Mouse (Mus musculus) kidney, adult 8-10 months (tissue): ENCODE results near the gene Galnt12.

ENCODE experiments used
- DNase-seq, 2 experiments: peaks; one replicate each; pipeline ENCODE4 v3.0.0; 2022

Gene Galnt12

GRCm38 (mm10) chr4:47103561-47103960 lies 11.9 kb downstream of the Galnt12 start:
- no peak for DNase-seq

DNA sequence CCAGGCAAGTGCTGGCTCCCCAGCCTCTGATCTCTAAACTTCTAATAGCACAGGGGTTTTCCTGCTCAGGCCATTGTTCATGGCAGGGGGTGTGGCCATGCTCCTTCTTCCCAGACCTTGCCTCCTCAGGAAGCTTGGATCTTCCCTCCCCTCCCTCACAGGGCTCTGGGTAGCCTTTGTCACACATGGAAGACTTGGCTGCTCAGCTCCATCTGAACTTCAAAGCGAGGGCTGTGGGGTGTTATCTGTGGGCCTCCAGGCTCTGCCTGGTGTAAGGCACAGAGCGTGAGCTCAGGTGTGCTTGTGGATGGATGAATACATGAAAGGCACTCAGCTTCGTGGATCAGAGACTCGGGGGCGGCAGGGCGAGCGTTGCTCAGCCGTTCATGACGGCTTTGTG lies 20.2 kb downstream of the Galnt12 start:
- no peak for DNase-seq

DNA sequence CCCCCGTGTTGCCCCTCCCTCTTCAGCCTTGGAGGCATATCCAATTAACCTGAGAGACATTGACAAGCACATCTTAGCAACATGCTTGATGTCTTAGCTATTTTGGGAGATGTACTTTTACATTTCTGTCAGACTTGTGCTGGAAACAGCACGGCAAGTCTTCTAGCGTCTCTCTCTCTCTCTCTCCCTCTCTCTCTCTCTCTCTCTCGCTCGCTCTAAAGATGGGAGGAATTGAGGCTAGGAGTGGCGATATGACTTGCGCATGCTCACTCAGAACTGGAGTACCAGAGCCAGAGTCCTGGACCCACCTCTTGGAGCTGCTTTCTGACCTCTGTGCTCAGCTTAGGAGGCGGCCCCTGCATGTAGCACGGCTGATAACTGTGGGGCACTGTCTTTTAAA lies 20.9 kb downstream of the Galnt12 start:
- no peak for DNase-seq

GRCm38 (mm10) chr4:47122051-47122706 lies 30.5 kb downstream of the Galnt12 start:
- DNase-seq, result peak in 1 of 2 experiments; percentile 38

DNA sequence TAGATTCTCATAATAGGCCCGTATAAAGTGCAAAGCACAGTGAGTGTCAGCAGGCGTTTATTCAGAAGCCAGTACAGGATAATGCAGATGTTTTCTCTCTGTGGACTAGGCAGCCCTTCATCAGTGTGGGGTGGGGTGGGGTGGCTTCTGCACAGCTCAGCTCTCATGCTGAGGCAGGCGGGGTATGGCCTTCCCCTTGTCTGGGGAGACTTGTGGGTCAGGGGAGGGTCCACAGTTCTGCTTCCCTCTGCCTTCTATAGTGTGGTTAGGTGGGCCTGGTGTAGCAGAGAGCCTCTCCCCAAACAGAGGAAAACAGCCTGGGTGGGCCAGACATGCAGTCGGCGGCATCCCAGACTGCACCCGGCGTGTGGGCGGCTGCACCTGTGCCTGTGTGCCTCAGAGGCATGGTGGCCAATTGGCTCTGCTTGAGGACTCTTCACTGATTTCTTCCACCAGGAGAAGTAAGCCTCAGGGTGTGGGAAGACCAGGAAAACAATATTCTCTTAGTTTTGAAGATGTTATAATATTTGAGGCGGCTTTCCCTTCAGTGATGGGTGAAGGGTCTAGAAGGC lies 32.5 kb downstream of the Galnt12 start:
- DNase-seq, result no peak

DNA sequence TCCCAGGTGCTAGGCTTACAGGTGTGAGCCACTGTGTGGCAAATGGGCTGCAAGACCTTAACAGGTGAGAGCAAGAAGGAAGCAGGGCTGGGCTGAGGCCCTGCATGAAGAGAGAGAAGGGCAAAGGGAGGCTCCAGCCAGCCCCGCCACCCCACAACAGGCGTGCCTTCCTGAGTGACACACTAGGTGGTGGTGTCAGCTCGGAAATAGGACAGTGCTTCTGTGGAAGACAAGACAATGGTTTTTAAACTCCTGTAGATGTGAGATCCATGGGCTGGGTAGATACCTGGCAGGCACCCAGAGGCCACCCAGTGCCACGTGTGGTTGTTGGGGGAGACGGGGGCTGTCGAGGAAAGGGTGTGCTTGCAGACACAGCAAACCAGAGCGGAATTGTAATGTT lies 36.8 kb downstream of the Galnt12 start:
- peak in 1 of 2 experiments; percentile 17 for DNase-seq

DNA sequence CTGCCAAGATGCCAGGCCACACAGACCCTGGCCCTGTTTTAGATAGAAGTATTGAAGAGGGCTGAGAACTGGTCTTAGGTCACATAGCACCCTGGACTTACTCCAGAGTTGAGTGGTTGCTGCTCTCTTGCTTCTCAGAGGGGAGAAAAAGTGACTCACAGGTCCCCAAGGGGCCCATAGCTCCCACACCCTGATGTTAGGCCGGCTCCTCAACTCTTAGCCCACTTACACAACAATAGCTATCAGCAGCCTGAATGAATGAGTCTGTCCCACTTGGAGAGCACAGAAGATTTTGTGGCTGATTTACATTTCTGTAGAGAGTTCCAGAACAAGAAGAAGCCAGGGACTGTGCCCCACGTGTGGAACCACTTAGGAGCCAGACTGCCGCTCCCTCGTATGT lies 37.9 kb downstream of the Galnt12 start:
- DNase-seq, result no peak

DNA sequence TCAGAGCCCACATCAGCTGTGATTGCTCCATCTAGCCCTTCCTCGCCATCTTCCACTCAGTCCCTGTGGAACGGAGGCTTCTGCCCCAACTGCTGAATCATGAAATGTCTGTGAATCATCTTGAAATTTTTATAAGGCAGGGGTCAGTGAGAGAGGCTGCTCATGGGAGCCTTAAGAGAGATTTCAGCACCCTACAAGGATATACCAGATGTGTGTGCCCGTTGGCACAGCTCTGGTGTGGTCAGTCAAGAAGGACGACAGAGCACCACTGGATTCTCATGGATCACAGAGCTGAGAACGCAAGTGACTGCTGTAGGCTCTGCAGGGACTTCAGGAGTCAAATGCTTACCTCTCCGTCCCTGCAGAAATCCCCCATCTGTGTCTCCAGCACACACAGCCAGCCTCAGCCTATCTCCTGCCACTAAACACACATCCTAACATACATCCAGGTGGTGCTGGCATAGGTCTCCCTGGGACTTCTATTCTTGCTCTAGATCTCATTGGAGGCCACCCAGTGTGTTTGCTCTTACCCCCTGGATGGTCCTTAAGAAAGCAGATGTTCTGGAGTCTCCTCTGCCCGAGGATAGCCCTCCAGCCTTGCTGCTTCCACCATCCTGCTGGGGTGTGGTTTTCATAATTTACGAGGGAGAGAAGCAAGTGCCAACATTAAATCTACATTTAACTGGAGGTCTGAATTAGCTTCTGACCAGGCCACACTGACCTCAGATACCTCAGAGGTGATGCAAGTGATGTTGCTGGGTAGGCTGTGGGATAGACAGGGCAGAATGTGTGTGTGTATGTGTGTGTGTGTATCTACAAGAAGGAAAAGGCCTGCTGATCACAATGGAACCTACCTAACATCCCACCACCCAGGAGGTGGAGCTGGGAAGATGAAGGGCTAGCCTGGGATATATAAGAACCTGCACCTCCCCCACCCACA lies 38.7 kb downstream of the Galnt12 start:
- DNase-seq, result no peak

GRCm38 (mm10) chr4:47131931-47132330 lies 40.2 kb downstream of the Galnt12 start:
- no peak for DNase-seq

DNA sequence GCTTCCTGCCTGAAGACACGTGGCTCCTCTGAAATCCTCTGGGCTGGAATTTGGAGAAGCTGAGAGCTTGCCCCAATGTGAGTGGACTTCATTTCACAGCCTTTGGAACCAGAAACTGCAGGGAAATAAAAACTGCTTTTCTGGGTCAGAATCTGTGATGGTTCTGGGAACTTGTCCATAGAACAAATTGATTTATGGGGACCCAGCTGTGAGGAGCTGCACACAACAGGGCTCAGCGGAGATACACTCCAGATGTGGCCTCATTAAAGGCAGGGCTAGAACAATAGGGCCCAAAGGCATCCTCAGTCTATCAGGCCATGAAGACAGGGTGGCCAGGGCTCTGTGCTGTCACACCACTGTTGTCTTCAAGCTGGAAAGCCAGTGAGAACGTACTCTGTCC lies 40.7 kb downstream of the Galnt12 start:
- peak in 1 of 2 experiments; percentile 49 for DNase-seq

GRCm38 (mm10) chr4:47136699-47137101 lies 45.0 kb downstream of the Galnt12 start:
- peak; percentile 58 to 69 for DNase-seq

DNA sequence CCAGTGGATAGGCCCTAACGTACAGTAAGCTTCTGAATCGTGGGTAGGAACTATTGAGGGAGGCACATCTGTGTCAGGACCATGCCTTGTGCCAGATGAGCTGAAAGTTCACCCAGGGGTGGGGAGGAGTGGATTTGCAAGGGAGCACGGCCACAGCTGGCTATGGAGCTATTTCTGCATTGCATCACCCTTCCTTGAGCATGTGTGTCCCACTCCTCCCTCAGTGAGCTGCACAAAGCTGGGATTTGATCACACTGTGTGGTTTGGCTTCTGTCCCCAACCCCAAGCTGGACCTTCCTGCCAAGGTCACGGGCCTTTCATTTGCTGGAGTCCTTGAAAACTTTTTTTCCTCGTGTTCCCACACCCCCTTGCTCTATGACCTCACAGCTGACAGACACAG lies 45.8 kb downstream of the Galnt12 start:
- peak; percentile 13 to 20 for DNase-seq

- no peak for DNase-seq
Measured at GRCm38 (mm10) chr4:47138411-47138810, 46.7 kb downstream of the Galnt12 start.

DNA sequence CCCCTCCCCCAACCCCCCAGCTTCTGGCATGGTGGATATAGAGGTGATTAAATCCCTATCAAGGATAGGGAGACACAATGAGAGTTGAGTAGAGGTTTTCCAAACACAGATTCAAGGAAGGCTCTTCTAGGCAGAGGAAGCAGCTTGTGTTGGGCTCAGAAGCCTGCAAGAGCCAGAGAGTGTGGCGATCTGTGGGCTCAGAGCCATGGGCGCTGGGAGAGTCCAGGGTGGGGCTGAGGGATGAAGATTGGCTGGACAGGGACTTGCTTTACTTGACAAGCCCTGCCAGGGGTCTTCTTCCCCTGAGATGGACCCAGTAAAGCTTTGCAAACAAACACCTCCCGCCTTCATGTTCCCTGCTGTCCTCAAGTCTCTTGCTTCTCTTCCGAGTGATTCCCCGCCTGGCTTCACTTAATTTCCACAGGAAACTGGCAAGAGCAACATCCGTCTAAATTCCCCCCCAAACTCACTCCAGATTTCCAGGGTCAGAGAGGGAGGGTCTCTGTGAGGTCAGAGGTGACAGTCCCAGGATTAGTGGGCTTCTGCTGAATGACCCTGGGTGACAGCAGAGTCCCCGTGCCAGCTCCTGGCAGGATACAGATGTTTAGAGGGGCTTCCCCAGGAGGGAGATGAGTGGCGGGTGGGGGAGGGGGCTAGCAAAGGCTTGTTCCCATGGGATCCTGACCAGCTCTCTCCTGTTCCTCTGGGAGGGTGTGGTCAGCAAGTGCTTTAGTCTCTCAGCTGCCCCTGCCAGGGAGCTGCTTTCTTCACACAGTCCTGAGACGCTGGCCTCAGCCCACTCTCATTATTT lies 47.5 kb downstream of the Galnt12 start:
- DNase-seq, result peak; percentile 36 to 47

GRCm38 (mm10) chr4:47140301-47140700 lies 48.6 kb downstream of the Galnt12 start:
- DNase-seq, result no peak

- DNase-seq, result no peak
Measured at GRCm38 (mm10) chr4:47141444-47142154, 49.9 kb downstream of the Galnt12 start.

DNA sequence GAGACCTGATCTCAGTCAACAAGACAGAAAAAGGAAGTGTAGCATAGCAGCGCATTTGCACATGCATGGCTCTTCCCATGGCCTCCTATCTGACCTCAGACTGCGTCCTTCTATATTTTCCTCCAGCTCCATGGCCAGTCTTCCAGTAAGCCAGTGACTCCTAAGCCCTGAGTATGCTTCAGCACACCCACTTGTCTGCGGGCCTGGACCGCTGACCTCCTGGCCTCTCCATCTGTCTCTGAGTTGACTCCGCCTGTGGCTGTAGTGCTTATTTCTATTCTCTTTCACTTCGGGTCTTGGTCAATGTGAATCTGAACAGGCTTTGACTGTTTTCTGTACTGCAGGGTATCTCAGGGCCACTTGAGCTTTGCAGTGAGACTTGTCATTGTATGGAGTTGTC lies 52.1 kb downstream of the Galnt12 start:
- no peak for DNase-seq

DNA sequence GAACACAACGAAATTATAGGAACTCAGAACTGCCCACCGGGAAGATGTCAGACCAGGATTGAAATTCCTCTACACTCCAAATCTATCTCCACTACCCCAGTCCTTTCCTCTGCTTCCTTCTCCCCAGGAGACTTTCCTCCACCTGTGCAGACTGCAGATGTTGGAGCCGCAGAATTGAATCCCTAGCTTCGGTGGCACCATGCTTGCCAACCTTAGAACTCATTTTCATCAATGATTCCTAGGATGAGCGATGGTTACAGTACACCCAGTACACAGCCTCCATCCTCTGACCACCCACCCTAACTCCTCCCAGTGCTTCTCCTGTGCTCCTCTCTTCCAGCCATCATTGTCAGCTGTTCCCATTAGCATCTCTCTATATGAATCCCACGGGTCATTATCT lies 53.6 kb downstream of the Galnt12 start:
- DNase-seq, result no peak

DNA sequence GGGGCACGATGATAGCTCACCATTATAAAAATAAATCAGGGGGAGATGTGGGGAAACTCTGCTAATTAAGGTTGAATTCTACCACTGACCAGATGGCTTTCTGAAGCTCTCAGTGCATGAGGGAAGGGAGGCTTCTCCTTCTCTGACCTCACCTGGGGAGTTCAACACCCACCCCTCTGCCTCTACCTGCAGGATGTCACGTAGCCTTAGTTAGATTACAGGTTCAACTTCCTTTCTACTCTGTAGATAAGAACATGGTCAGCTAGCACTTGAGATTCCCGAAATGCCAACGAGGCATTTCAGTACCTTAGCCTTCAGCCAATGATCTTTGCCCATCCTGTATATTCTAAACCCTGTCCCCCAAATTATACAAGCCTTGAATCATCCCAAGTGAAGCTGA lies 54.9 kb downstream of the Galnt12 start:
- DNase-seq, result no peak

DNA sequence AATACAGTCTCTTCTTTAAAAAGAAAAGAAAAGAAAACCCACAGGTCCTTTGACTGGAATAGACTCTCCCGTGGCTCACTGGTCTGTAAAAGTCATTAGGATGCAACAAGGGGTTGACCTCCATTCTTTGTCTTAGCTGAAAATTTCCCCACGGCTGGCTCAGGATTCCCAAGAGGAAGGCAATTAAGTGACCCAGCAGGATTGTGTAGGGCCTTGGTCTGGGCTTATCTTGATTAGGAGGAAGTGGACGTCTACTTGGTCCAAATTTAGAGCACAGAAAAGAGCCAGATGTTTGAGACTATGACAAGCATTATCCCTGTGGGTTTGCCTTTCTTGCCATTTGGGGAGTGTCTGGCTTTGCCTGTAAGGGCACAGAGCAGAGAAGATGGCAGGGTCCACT lies 58.3 kb downstream of the Galnt12 start:
- peak in 1 of 2 experiments; percentile 19 for DNase-seq

GRCm38 (mm10) chr4:47150806-47151205 lies 59.1 kb downstream of the Galnt12 start:
- no peak for DNase-seq

DNA sequence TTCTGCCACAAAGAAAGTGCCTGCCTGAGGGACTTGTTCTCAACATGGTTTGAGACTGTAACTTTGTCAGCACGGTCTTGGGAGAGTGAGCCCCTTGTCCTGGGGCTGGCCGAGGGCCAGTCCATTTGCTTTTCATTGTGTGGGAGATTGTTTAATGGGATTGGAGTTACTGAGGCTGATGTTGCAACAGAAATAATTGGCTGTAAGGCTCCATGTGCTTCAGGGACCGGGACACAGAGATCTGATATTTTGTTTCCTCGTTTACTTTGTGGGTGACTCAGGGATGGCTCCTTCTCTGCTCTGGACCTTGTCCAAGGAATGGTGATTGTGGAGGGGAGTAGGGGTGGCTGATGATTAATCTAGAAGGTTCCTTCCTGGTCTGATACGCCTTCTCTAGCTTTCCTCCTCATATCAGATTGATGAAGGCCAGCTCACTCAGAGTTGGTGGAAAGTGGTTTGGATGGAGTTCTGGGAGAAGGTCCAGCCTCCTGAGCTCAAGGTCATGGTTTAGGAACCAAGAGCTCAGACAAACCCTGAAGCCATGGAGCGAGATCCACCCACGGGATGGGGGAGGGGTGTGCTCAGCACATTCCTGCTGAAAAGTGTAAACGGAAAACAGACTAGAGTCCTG lies 60.0 kb downstream of the Galnt12 start:
- peak in 1 of 2 experiments; percentile 17 for DNase-seq
